Mouse (Mus musculus): ENCODE measurements around the gene Sept4.

Gene Sept4

GRCm38 (mm10) chr11:87599395-87600089 is 30.8 kb downstream of the Sept4 start:
- no peak for DNase-seq (ENCODE audit: low read depth, low spot score)

- DNase-seq (ENCODE audit: low read depth, low spot score): no peak
Measured at GRCm38 (mm10) chr11:87600322-87600853, 31.7 kb downstream of the Sept4 start.

GRCm38 (mm10) chr11:87602234-87602633 is 33.5 kb downstream of the Sept4 start:
- no peak for DNase-seq (ENCODE audit: low read depth, low spot score)

GRCm38 (mm10) chr11:87603571-87603970 is 34.9 kb downstream of the Sept4 start:
- no peak for DNase-seq (ENCODE audit: low read depth, low spot score)

GRCm38 (mm10) chr11:87609264-87609663 is 40.6 kb downstream of the Sept4 start:
- no peak for DNase-seq (ENCODE audit: low read depth, low spot score)

GRCm38 (mm10) chr11:87611547-87611946 is 42.8 kb downstream of the Sept4 start:
- DNase-seq (ENCODE audit: low read depth, low spot score): no peak

DNA sequence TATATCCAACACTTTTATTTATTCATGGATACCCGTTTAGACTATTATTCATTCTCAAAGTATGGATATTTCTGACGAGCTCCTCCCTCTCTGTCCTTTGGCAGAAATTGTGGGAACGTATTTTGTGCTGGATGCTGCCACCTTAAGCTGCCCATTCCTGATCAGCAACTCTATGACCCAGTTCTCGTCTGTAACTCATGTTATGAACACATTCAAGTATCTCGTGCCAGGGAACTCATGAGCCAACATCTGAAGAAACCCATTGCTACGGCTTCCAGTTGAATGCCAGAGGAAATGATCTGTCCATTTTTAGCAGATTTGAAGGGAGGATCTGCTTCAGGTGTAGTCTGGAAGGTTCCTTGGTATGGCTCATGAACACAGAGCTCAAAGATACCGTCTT is 45.3 kb downstream of the Sept4 start:
- no peak for DNase-seq (ENCODE audit: low read depth, low spot score)

DNA sequence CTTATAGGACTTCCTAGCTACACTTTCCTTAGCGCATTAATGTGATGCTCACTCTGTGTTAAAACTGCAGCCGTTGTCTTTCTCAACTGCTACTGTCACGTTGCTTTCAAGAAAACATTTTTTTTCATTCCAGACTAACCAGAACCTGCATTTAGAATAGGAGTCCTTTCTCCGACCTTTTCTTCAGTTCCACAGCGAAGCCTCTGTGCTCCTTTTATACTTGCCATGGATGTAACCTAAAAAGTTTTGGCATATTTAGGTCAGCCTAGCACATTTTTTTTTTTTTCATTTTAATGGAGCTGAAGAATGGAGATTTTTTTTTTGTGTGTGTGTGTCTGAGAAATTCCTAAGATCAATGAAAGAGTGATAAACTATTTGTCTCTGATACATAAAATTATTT is 46.8 kb downstream of the Sept4 start:
- DNase-seq (ENCODE audit: low read depth, low spot score): no peak

DNA sequence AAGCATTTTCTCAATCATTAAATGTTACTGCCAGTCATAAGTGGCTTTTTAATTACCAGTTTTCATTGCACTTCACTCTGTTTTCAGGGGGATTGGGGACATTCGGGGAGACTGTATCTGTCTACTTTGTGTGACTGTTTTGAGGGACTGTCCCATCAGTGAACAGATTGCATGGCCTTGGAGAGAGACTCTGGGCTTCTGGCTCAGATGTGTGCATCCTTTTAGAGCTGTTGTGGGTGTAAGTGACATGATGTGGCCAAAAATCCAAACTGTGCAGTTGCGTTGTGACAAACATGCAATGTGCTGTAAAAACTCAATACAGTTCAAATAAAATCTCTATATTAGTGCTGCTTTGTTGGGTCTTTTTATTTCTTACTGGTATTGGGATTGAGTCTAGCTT is 47.2 kb downstream of the Sept4 start:
- DNase-seq (ENCODE audit: low read depth, low spot score): no peak

DNA sequence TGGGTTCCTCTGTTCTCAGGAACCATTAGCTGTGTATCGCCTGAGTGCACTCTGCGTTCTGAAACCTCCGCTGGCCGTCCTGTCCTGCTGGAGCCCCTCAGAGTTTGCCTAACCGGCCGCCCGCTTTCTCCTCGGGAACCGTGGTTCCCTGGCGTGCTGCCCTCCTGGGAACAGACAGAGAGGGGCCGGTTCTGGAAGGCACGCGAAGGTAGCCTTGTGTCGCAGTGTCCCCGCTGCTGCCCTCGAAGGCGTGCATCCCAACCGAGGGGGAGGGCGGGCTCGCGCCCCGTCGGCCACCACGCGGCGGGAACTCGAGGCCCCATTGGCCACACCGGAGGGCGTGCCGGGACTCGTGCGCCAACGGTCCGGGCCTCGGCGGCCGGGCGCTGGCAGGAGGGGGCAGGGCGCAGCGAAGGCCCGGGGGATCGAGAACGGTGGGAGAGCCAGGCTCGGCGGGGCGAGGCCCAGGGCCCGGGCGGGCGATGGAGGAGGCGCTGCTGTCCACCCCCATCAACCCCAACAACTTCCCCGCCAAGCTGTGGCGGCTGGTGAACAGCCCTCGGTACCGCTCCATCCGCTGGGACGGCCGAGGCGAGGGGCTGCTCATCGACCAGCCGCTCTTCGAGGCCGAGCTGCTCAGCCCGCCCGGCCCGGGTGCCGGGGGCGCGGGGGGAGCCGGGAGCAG is 48.2 kb downstream of the Sept4 start, which contains the start of gene Hsf5:
Hsf5 (plus strand) TSS at position 375 of the 685 bp plus-strand sequence.
- DNase-seq (ENCODE audit: low read depth, low spot score): no peak

DNA sequence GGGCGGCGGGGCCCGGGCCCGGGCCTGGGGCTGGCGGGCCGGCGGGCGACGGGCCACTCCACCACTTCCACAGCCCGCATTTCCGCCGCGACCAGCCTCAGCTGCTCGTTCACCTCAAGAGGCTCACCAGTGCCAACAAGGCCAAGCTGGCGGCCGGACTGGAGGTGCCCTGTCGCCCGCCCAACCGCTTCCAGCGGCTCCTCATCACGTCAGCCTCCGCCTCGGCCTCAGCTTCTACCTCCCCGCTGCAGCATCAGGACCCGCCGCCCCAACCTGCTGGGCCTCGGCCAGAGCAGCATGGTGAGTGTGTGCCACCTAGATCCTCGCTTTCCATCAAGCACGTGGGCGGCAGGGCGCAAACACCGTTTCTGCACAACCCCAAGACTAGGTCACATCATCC is 48.9 kb downstream of the Sept4 start:
- DNase-seq (ENCODE audit: low read depth, low spot score): no peak

- no peak for DNase-seq (ENCODE audit: low read depth, low spot score)
Measured at GRCm38 (mm10) chr11:87623160-87623559, 54.5 kb downstream of the Sept4 start.

GRCm38 (mm10) chr11:87629859-87630258 is 61.2 kb downstream of the Sept4 start:
- peak; percentile 23 for DNase-seq (ENCODE audit: low read depth, low spot score)

DNA sequence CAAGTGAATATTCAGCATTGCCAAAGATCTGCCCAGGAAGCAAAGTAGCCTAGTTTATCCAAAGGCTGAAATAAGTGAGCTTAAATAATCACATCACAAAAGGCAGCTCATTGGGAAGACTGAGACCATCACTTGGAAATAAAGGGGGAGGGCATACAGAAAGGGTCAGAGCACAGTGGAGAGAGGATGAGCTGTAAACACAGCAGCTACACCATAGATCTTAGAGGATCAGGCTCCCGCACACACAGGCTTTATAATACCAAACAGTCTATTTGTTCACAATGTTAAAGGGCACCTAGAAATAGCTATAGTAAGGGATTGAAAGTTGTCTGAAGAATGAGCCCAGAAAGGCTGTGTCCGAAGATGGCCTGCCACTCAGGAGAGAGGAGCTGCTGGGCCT is 70.1 kb downstream of the Sept4 start:
- no peak for DNase-seq (ENCODE audit: low read depth, low spot score)

- DNase-seq (ENCODE audit: low read depth, low spot score): peak; percentile 21
Measured at GRCm38 (mm10) chr11:87639206-87639605, 70.5 kb downstream of the Sept4 start.

Measured in retina, postnatal 7 days (tissue).